Mouse (Mus musculus) olfactory bulb, adult 2 months (tissue): ENCODE results near the gene Gch1.

Experiments used
- CTCF ChIP-seq: fragments of 200-500 bp; IDR thresholded peaks from 2 replicates; pipeline ENCODE4 v1.5.1; 2012; ENCODE audit warnings: low read depth, mild to moderate bottlenecking, low read length, moderate library complexity; ENCODE audit not compliant: insufficient read depth
- POLR2A ChIP-seq: fragments of 200-500 bp; IDR thresholded peaks from 2 replicates; pipeline ENCODE4 v1.6.1; 2012; ENCODE audit warnings: mild to moderate bottlenecking, low read depth, low read length, moderate library complexity; ENCODE audit not compliant: insufficient read depth

GRCm38 (mm10) chr14:47178851-47179250, 10.4 kb downstream of the Gch1 start:
- TF ChIP-seq POLR2A (no peak), CTCF (no peak)
